Mouse (Mus musculus) forebrain, embryonic 16.5 days (tissue): Measurements from ENCODE around the gene Camsap1. TPM values are rescaled to one million over a fixed set of nuclear protein-coding genes. Genes with fewer than 3 reads are reported as not detected.

ENCODE experiments used
- ATAC-seq: fragments of 200-750 bp; cut with Nextera tagmentation; 2 replicates; pipeline ENCODE4 v1.8.0; 2017; ENCODE audit warnings: mild to moderate bottlenecking, moderate library complexity
- H3K27ac ChIP-seq: fragments of 300-500 bp; sonication (generic); 2 replicates; pipeline ENCODE4 v1.5.1; 2014; ENCODE audit warnings: low read length, control low read depth
- H3K27me3 ChIP-seq: fragments of 300-500 bp; sonication (generic); replicated peaks from 2 replicates; pipeline ENCODE4 v1.6.1; 2014; ENCODE audit warnings: low read length; ENCODE audit not compliant: control insufficient read depth, insufficient read depth
- H3K36me3 ChIP-seq: fragments of 300-500 bp; sonication (generic); 2 replicates; pipeline ENCODE4 v1.6.1; 2014; ENCODE audit not compliant: control insufficient read depth, insufficient read depth
- H3K4me1 ChIP-seq: fragments of 300-500 bp; sonication (generic); replicated peaks from 2 replicates; pipeline ENCODE4 v1.6.1; 2014; ENCODE audit warnings: low read length; ENCODE audit not compliant: control insufficient read depth, insufficient read depth
- H3K4me2 ChIP-seq: fragments of 300-500 bp; sonication (generic); 2 replicates; pipeline ENCODE4 v1.6.1; 2014; ENCODE audit warnings: mild to moderate bottlenecking, low read length, control low read depth
- H3K4me3 ChIP-seq: fragments of 300-500 bp; sonication (generic); replicated peaks from 2 replicates; pipeline ENCODE4 v1.5.1; 2014; ENCODE audit warnings: mild to moderate bottlenecking, low read length, control low read depth
- H3K9ac ChIP-seq: fragments of 300-500 bp; sonication (generic); replicated peaks from 2 replicates; pipeline ENCODE4 v1.6.1; 2014; ENCODE audit warnings: low read depth, low read length, control low read depth
- H3K9me3 ChIP-seq: fragments of 300-500 bp; sonication (generic); 2 replicates; pipeline ENCODE4 v1.6.1; 2016; ENCODE audit warnings: low read length; ENCODE audit not compliant: control insufficient read depth
- WGBS: fragments of 180-500 bp; shearing (Covaris S2); extraction: QIAGEN DNeasy Blood & Tissue Kit; methylation state at CpG from one replicate; pipeline ENCODE4 v1.1.7; 2014; 5-methylcytosine and 5-hydroxymethylcytosine counted together
- polyA plus RNA-seq: library from polyadenylated mRNA; unstranded; fragments of >200 nt; fragmentation: Nextera tagmentation; extraction: Ambion mirVana; gene quantifications from 2 replicates; pipeline ENCODE4 v1.2.1, GENCODE M21; 2015

The Camsap1 gene
- polyA plus RNA-seq, 1 experiment from 2014 or later = 70.2 TPM

DNA sequence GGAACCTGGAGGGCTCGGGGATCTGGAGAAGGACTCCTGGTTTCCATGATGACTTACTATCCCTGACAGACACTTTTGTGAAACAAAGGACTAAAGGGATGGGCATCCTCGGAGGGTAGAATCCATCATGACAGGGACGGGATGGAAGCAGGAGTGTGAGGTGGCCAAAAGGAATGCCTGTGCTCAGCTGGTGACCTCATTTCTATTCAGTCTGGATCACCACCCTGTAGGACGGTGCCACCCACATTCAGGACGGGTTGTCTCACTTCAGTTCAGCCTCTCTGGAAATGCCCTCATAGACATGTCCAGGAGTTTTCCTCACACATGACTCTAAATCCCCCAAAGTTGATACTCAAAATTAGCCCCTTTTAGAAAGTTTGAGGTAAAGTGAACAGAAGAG is 3.5 kb upstream of the Camsap1 start:
- ATAC-seq = no peak
- Histone ChIP-seq H3K27me3 (no peaks in the 10 kb centered on the region), H3K36me3 (no peaks in the 10 kb centered on the region), H3K4me1 (peaks cover 7% of the 10 kb centered on the region), H3K9ac (no peak overlapping the region), H3K4me3 (no peak overlapping the region), H3K27ac (no peak overlapping the region), H3K4me2 (no peak overlapping the region), H3K9me3 (no peaks in the 10 kb centered on the region)
- 70% methylated on average over 5 of the region's 5 CpGs for WGBS

GRCm38 (mm10) chr2:25982426-25983091 is 523 bp downstream of the Camsap1 start:
- Histone ChIP-seq H3K9me3 (no peaks in the 10 kb centered on the region), H3K4me1 (peaks cover 41% of the 10 kb centered on the region), H3K27me3 (no peaks in the 10 kb centered on the region), H3K27ac (peak overlapping the region; percentile 93), H3K9ac (peak overlapping the region; percentile 96), H3K36me3 (no peaks in the 10 kb centered on the region), H3K4me3 (peak overlapping the region; percentile 88), H3K4me2 (peak overlapping the region; percentile 72)
- WGBS = under 1% methylated on average over 62 of the region's 76 CpGs
- ATAC-seq = peak; percentile 7

DNA sequence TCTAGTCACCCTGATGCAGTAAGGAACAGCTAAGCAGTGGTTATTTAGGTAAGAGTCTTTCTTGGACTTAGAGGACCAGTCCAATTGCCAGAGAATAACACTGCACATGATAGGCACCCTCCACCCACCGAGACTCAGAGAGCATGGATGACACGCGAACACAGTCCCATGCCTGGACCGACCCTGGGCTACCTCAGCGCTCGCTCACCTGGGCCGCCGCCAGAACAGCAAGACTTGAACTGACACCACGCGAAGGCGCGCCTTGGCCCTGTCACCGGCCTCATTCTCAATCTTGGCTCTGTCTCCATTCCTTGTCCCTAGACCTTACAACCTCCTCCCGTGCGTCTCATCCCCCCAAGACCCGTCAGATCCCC is 1.0 kb downstream of the Camsap1 start:
- H3K4me3 ChIP-seq = peak overlapping the region; percentile 88
- peak overlapping the region; percentile 96 for H3K9ac ChIP-seq
- H3K4me2 ChIP-seq = peak overlapping the region; percentile 72
- no peaks in the 10 kb centered on the region for H3K9me3 ChIP-seq
- WGBS = under 1% methylated on average over 16 of the region's 16 CpGs
- H3K27ac ChIP-seq = peak overlapping the region; percentile 93
- H3K4me1 ChIP-seq = peaks cover 41% of the 10 kb centered on the region
- H3K36me3 ChIP-seq = no peaks in the 10 kb centered on the region
- ATAC-seq = no peak
- no peaks in the 10 kb centered on the region for H3K27me3 ChIP-seq

- peaks cover 36% of the 10 kb centered on the region for H3K4me1 ChIP-seq
- WGBS = 85% methylated on average over 4 of the region's 4 CpGs
- no peak overlapping the region for H3K27ac ChIP-seq
- H3K9me3 ChIP-seq = no peaks in the 10 kb centered on the region
- H3K9ac ChIP-seq = no peak overlapping the region
- H3K36me3 ChIP-seq = no peaks in the 10 kb centered on the region
- ATAC-seq = no peak
- no peak overlapping the region for H3K4me3 ChIP-seq
- H3K4me2 ChIP-seq = no peak overlapping the region
- no peaks in the 10 kb centered on the region for H3K27me3 ChIP-seq
Observed at GRCm38 (mm10) chr2:25978997-25979396, 4.1 kb downstream of the Camsap1 start.

- Histone ChIP-seq H3K4me3 (no peak overlapping the region), H3K4me2 (no peak overlapping the region), H3K36me3 (no peaks in the 10 kb centered on the region), H3K27me3 (no peaks in the 10 kb centered on the region), H3K9me3 (no peaks in the 10 kb centered on the region), H3K4me1 (peaks cover 34% of the 10 kb centered on the region), H3K27ac (no peak overlapping the region), H3K9ac (no peak overlapping the region)
- ATAC-seq = no peak
- WGBS = 64% methylated on average over 7 of the region's 7 CpGs
Observed at GRCm38 (mm10) chr2:25977587-25978239, 5.4 kb downstream of the Camsap1 start.

- no peak overlapping the region for H3K4me2 ChIP-seq
- H3K4me3 ChIP-seq = no peak overlapping the region
- 86% methylated on average over 4 of the region's 4 CpGs for WGBS
- H3K27me3 ChIP-seq = no peaks in the 10 kb centered on the region
- H3K9me3 ChIP-seq = no peaks in the 10 kb centered on the region
- no peaks in the 10 kb centered on the region for H3K36me3 ChIP-seq
- no peak overlapping the region for H3K9ac ChIP-seq
- H3K4me1 ChIP-seq = peaks cover 20% of the 10 kb centered on the region
- no peak for ATAC-seq
- no peak overlapping the region for H3K27ac ChIP-seq
Observed at GRCm38 (mm10) chr2:25975141-25975770, 7.8 kb downstream of the Camsap1 start.

- H3K27me3 ChIP-seq = no peaks in the 10 kb centered on the region
- H3K4me2 ChIP-seq = no peak overlapping the region
- no peak overlapping the region for H3K27ac ChIP-seq
- H3K9me3 ChIP-seq = no peaks in the 10 kb centered on the region
- WGBS = 75% methylated on average over 2 of the region's 2 CpGs
- no peak for ATAC-seq
- H3K4me1 ChIP-seq = no peaks in the 10 kb centered on the region; the same call in 1 of the 2 replicates
- no peak overlapping the region for H3K4me3 ChIP-seq
- peaks cover 3% of the 10 kb centered on the region for H3K36me3 ChIP-seq
- H3K9ac ChIP-seq = no peak overlapping the region
Observed at GRCm38 (mm10) chr2:25970426-25970825, 12.7 kb downstream of the Camsap1 start.

GRCm38 (mm10) chr2:25969319-25969718 is 13.8 kb downstream of the Camsap1 start:
- Histone ChIP-seq H3K27me3 (no peaks in the 10 kb centered on the region), H3K9ac (no peak overlapping the region), H3K4me3 (no peak overlapping the region), H3K36me3 (peaks cover 13% of the 10 kb centered on the region), H3K4me2 (no peak overlapping the region), H3K27ac (no peak overlapping the region), H3K9me3 (no peaks in the 10 kb centered on the region), H3K4me1 (no peaks in the 10 kb centered on the region; the same call in 1 of the 2 replicates)
- 94% methylated on average over 4 of the region's 4 CpGs for WGBS
- ATAC-seq = no peak

- Histone ChIP-seq H3K36me3 (peaks cover 22% of the 10 kb centered on the region), H3K4me2 (no peak overlapping the region), H3K9ac (no peak overlapping the region), H3K27ac (no peak overlapping the region), H3K4me1 (no peaks in the 10 kb centered on the region), H3K9me3 (no peaks in the 10 kb centered on the region), H3K27me3 (no peaks in the 10 kb centered on the region), H3K4me3 (no peak overlapping the region)
- ATAC-seq = no peak
- WGBS = 95% methylated on average over 3 of the region's 3 CpGs
Observed at GRCm38 (mm10) chr2:25949291-25949690, 33.8 kb downstream of the Camsap1 start.
